In genomic region chr14:102883344-102884122, GRCm38 (mm10) we compare ENCODE assay signal across 9 mouse cellular contexts.
DNase-seq lines count a peak whose midpoint lies in the region; ATAC-seq lines count a peak whose summit lies in the region.
"Had no signal": no experiment of that assay in that cellular context is flagged by ENCODE, and none has a peak within 500 bp of the region (broad histone marks: within the 10 kb centered on the region; RNA-seq: fewer than 3 reads in every experiment).

No protein-coding gene starts in this region.

- H3K9ac ChIP-seq in midbrain, embryonic 12.5 days (replicated peaks): no peak overlapping the region
- no peak overlapping the region for H3K9ac ChIP-seq in midbrain, embryonic 16.5 days (ENCODE audit: low read depth, low read length)
- H3K9ac ChIP-seq in embryonic facial prominence, embryonic 14.5 days (ENCODE audit: low read depth, low read length): no peak overlapping the region
- no peak overlapping the region for H3K9ac ChIP-seq in hindbrain, embryonic 12.5 days
- H3K9ac ChIP-seq: limb, embryonic 13.5 days had no signal

- no peak overlapping the region for H3K4me2 ChIP-seq in midbrain, embryonic 12.5 days (replicated peaks)
- H3K4me2 ChIP-seq in midbrain, embryonic 16.5 days (ENCODE audit: low read length): no peak overlapping the region
- H3K4me2 ChIP-seq in embryonic facial prominence, embryonic 14.5 days (ENCODE audit: low read depth, low read length): no peak overlapping the region
- no peak overlapping the region for H3K4me2 ChIP-seq in hindbrain, embryonic 12.5 days (replicated peaks)
- H3K4me2 ChIP-seq: limb, embryonic 13.5 days had no signal

- peak; percentile 83 for DNase-seq in embryonic facial prominence, embryonic 14.5 days (ENCODE audit: low spot score)
- DNase-seq in lung, postnatal 14 days: peak; percentile 26
- DNase-seq in right cerebral cortex, postnatal 14 days: no peak
- DNase-seq in gastrocnemius, postnatal 25 days: no peak
- no peak for DNase-seq in ovary, adult 18-20 months (ENCODE audit: low spot score)

- whole genome bisulfite sequencing in midbrain, embryonic 12.5 days: 85% methylated on average over 15 of the region's 15 CpGs
- 81% methylated on average over 15 of the region's 15 CpGs for WGBS in midbrain, embryonic 16.5 days
- WGBS in embryonic facial prominence, embryonic 14.5 days: 82% methylated on average over 15 of the region's 15 CpGs
- 84% methylated on average over 15 of the region's 15 CpGs for WGBS in hindbrain, embryonic 12.5 days

- H3K36me3 ChIP-seq in midbrain, embryonic 12.5 days: no peaks in the 10 kb centered on the region
- H3K36me3 ChIP-seq in midbrain, embryonic 16.5 days (ENCODE audit: control insufficient read depth, insufficient read depth, low read length): no peaks in the 10 kb centered on the region
- no peaks in the 10 kb centered on the region for H3K36me3 ChIP-seq in embryonic facial prominence, embryonic 14.5 days (ENCODE audit: control insufficient read depth, insufficient read depth, low read length)
- no peaks in the 10 kb centered on the region for H3K36me3 ChIP-seq in hindbrain, embryonic 12.5 days
- H3K36me3 ChIP-seq: limb, embryonic 13.5 days had no signal

- no peaks in the 10 kb centered on the region for H3K9me3 ChIP-seq in midbrain, embryonic 12.5 days
- no peaks in the 10 kb centered on the region for H3K9me3 ChIP-seq in midbrain, embryonic 16.5 days (replicated peaks; ENCODE audit: control insufficient read depth, low read length, poor library complexity, severe bottlenecking)
- no peaks in the 10 kb centered on the region for H3K9me3 ChIP-seq in embryonic facial prominence, embryonic 14.5 days (ENCODE audit: control insufficient read depth, low read length)
- H3K9me3 ChIP-seq in hindbrain, embryonic 12.5 days (replicated peaks): no peaks in the 10 kb centered on the region
- H3K9me3 ChIP-seq: limb, embryonic 13.5 days had no signal

- no peaks in the 10 kb centered on the region for H3K4me1 ChIP-seq in midbrain, embryonic 12.5 days
- H3K4me1 ChIP-seq in midbrain, embryonic 16.5 days (ENCODE audit: control insufficient read depth, insufficient read depth, low read length): no peaks in the 10 kb centered on the region
- peaks cover 5% of the 10 kb centered on the region for H3K4me1 ChIP-seq in embryonic facial prominence, embryonic 14.5 days (ENCODE audit: control insufficient read depth, insufficient read depth, low read length)
- no peaks in the 10 kb centered on the region for H3K4me1 ChIP-seq in hindbrain, embryonic 12.5 days

- no peak overlapping the region for H3K27ac ChIP-seq in midbrain, embryonic 12.5 days (replicated peaks)
- H3K27ac ChIP-seq in midbrain, embryonic 16.5 days (ENCODE audit: low read length): no peak overlapping the region
- no peak overlapping the region for H3K27ac ChIP-seq in embryonic facial prominence, embryonic 14.5 days (replicated peaks; ENCODE audit: low read depth, low read length)
- H3K27ac ChIP-seq in hindbrain, embryonic 12.5 days: no peak overlapping the region
- H3K27ac ChIP-seq: limb, embryonic 13.5 days had no signal

- ATAC-seq in midbrain, embryonic 12.5 days (ENCODE audit: low FRiP score, low read depth): peak; percentile 72; the same call in 1 of the 2 replicates
- ATAC-seq in midbrain, embryonic 16.5 days: no peak
- no peak for ATAC-seq in embryonic facial prominence, embryonic 14.5 days (ENCODE audit: low read depth)
- peak; percentile 56; the same call in 1 of the 2 replicates for ATAC-seq in hindbrain, embryonic 12.5 days (ENCODE audit: low FRiP score)

- H3K27me3 ChIP-seq in midbrain, embryonic 12.5 days: no peaks in the 10 kb centered on the region
- H3K27me3 ChIP-seq in midbrain, embryonic 16.5 days (ENCODE audit: control insufficient read depth, insufficient read depth, low read depth, low read length): no peaks in the 10 kb centered on the region
- H3K27me3 ChIP-seq in embryonic facial prominence, embryonic 14.5 days (replicated peaks; ENCODE audit: control insufficient read depth, insufficient read depth, low read length): no peaks in the 10 kb centered on the region
- no peaks in the 10 kb centered on the region for H3K27me3 ChIP-seq in hindbrain, embryonic 12.5 days
- H3K27me3 ChIP-seq: limb, embryonic 13.5 days had no signal

- no peak overlapping the region for H3K4me3 ChIP-seq in midbrain, embryonic 12.5 days
- no peak overlapping the region for H3K4me3 ChIP-seq in midbrain, embryonic 16.5 days (ENCODE audit: low read depth, low read length)
- no peak overlapping the region for H3K4me3 ChIP-seq in embryonic facial prominence, embryonic 14.5 days (ENCODE audit: low read depth, low read length)
- H3K4me3 ChIP-seq in hindbrain, embryonic 12.5 days: no peak overlapping the region
- H3K4me3 ChIP-seq: limb, embryonic 13.5 days had no signal

Comparison
In these comparisons a context has a peak if more than half of its experiments do, and no peak if none do; other contexts are left out.
1. ATAC-seq: peak in midbrain, embryonic 12.5 days (single experiment) and hindbrain, embryonic 12.5 days (single experiment); none in midbrain, embryonic 16.5 days (single experiment) and embryonic facial prominence, embryonic 14.5 days (single experiment).
2. DNase-seq: peak in embryonic facial prominence, embryonic 14.5 days (single experiment) and lung, postnatal 14 days (single experiment); none in right cerebral cortex, postnatal 14 days (single experiment), gastrocnemius, postnatal 25 days (single experiment) and ovary, adult 18-20 months (single experiment).